Mouse (Mus musculus): ENCODE data around the gene Mdfic. TPM values are rescaled to one million over a fixed set of nuclear protein-coding genes. Genes with fewer than 3 reads are reported as not detected.

The Mdfic gene
- polyA plus RNA-seq, 1 experiment from 2014 or later = 4.0 TPM

GRCm38 (mm10) chr6:15750101-15750500 is 29.6 kb downstream of the Mdfic start:
- Histone ChIP-seq H3K9ac (ENCODE audit: low read length) (no peak overlapping the region), H3K27ac (replicated peaks) (no peak overlapping the region), H3K27me3 (ENCODE audit: control insufficient read depth, insufficient read depth, low read length) (no peaks in the 10 kb centered on the region), H3K4me2 (replicated peaks; ENCODE audit: low read depth) (no peak overlapping the region), H3K36me3 (ENCODE audit: control insufficient read depth, insufficient read depth, low read length) (no peaks in the 10 kb centered on the region), H3K4me1 (replicated peaks; ENCODE audit: control insufficient read depth, insufficient read depth) (no peaks in the 10 kb centered on the region), H3K4me3 (ENCODE audit: low read depth, low read length) (no peak overlapping the region), H3K9me3 (ENCODE audit: control insufficient read depth, low read length) (no peaks in the 10 kb centered on the region)
- no peak for ATAC-seq (ENCODE audit: low FRiP score, low TSS enrichment)
- TF ChIP-seq EP300 (optimal IDR thresholded peaks at IDR 0.05) = no peak
- TF ChIP-seq CTCF (IDR thresholded peaks at IDR 0.05; ENCODE audit: low read depth) = no peak
- WGBS = 88% methylated on average over 5 of the region's 5 CpGs
- DNase-seq (ENCODE audit: low spot score) = no peak

GRCm38 (mm10) chr6:15751375-15751774 is 30.9 kb downstream of the Mdfic start:
- no peak overlapping the region for H3K27ac ChIP-seq (replicated peaks)
- H3K9me3 ChIP-seq (ENCODE audit: control insufficient read depth, low read length) = no peaks in the 10 kb centered on the region
- no peak overlapping the region for H3K9ac ChIP-seq (ENCODE audit: low read length)
- DNase-seq (ENCODE audit: low spot score) (no peak), ATAC-seq (ENCODE audit: low FRiP score, low TSS enrichment) (no peak)
- H3K4me3 ChIP-seq (ENCODE audit: low read depth, low read length) = no peak overlapping the region
- H3K36me3 ChIP-seq (ENCODE audit: control insufficient read depth, insufficient read depth, low read length) = no peaks in the 10 kb centered on the region
- TF ChIP-seq CTCF (IDR thresholded peaks at IDR 0.05; ENCODE audit: low read depth) = no peak
- TF ChIP-seq EP300 (optimal IDR thresholded peaks at IDR 0.05) = no peak
- no peak overlapping the region for H3K4me2 ChIP-seq (replicated peaks; ENCODE audit: low read depth)
- no peaks in the 10 kb centered on the region for H3K27me3 ChIP-seq (ENCODE audit: control insufficient read depth, insufficient read depth, low read length)
- no peaks in the 10 kb centered on the region for H3K4me1 ChIP-seq (replicated peaks; ENCODE audit: control insufficient read depth, insufficient read depth)
- 89% methylated on average over 2 of the region's 2 CpGs for WGBS

GRCm38 (mm10) chr6:15752160-15752559 is 31.7 kb downstream of the Mdfic start:
- no peaks in the 10 kb centered on the region for H3K9me3 ChIP-seq (ENCODE audit: control insufficient read depth, low read length)
- no peak overlapping the region for H3K4me3 ChIP-seq (ENCODE audit: low read depth, low read length)
- no peak overlapping the region for H3K9ac ChIP-seq (ENCODE audit: low read length)
- no peaks in the 10 kb centered on the region for H3K4me1 ChIP-seq (replicated peaks; ENCODE audit: control insufficient read depth, insufficient read depth)
- DNase-seq (ENCODE audit: low spot score) (no peak), ATAC-seq (ENCODE audit: low FRiP score, low TSS enrichment) (no peak)
- H3K36me3 ChIP-seq (ENCODE audit: control insufficient read depth, insufficient read depth, low read length) = no peaks in the 10 kb centered on the region
- WGBS = 86% methylated on average over 5 of the region's 5 CpGs
- H3K27me3 ChIP-seq (ENCODE audit: control insufficient read depth, insufficient read depth, low read length) = no peaks in the 10 kb centered on the region
- TF ChIP-seq CTCF (IDR thresholded peaks at IDR 0.05; ENCODE audit: low read depth) (no peak), EP300 (optimal IDR thresholded peaks at IDR 0.05) (no peak)
- no peak overlapping the region for H3K27ac ChIP-seq (replicated peaks)
- no peak overlapping the region for H3K4me2 ChIP-seq (replicated peaks; ENCODE audit: low read depth)

- H3K27ac ChIP-seq (replicated peaks) = no peak overlapping the region
- H3K4me1 ChIP-seq (replicated peaks; ENCODE audit: control insufficient read depth, insufficient read depth) = no peaks in the 10 kb centered on the region
- no peak overlapping the region for H3K9ac ChIP-seq (ENCODE audit: low read length)
- DNase-seq (ENCODE audit: low spot score) = no peak
- no peak for ATAC-seq (ENCODE audit: low FRiP score, low TSS enrichment)
- H3K9me3 ChIP-seq (ENCODE audit: control insufficient read depth, low read length) = no peaks in the 10 kb centered on the region
- no peak overlapping the region for H3K4me3 ChIP-seq (ENCODE audit: low read depth, low read length)
- H3K27me3 ChIP-seq (ENCODE audit: control insufficient read depth, insufficient read depth, low read length) = no peaks in the 10 kb centered on the region
- TF ChIP-seq CTCF (IDR thresholded peaks at IDR 0.05; ENCODE audit: low read depth) = no peak
- TF ChIP-seq EP300 (optimal IDR thresholded peaks at IDR 0.05) = no peak
- H3K4me2 ChIP-seq (replicated peaks; ENCODE audit: low read depth) = no peak overlapping the region
- H3K36me3 ChIP-seq (ENCODE audit: control insufficient read depth, insufficient read depth, low read length) = no peaks in the 10 kb centered on the region
These were observed 32.7 kb downstream of the Mdfic start for GRCm38 (mm10) chr6:15753208-15753607.

- TF ChIP-seq CTCF (IDR thresholded peaks at IDR 0.05; ENCODE audit: low read depth) (no peak), EP300 (optimal IDR thresholded peaks at IDR 0.05) (no peak)
- Histone ChIP-seq H3K4me3 (ENCODE audit: low read depth, low read length) (no peak overlapping the region), H3K9ac (ENCODE audit: low read length) (no peak overlapping the region), H3K27ac (replicated peaks) (no peak overlapping the region), H3K4me1 (replicated peaks; ENCODE audit: control insufficient read depth, insufficient read depth) (no peaks in the 10 kb centered on the region), H3K9me3 (ENCODE audit: control insufficient read depth, low read length) (no peaks in the 10 kb centered on the region), H3K4me2 (replicated peaks; ENCODE audit: low read depth) (no peak overlapping the region), H3K27me3 (ENCODE audit: control insufficient read depth, insufficient read depth, low read length) (no peaks in the 10 kb centered on the region), H3K36me3 (ENCODE audit: control insufficient read depth, insufficient read depth, low read length) (no peaks in the 10 kb centered on the region)
- 35% methylated on average over 3 of the region's 3 CpGs for WGBS
- no peak for DNase-seq (ENCODE audit: low spot score)
- ATAC-seq (ENCODE audit: low FRiP score, low TSS enrichment) = no peak
These were observed 37.9 kb downstream of the Mdfic start for GRCm38 (mm10) chr6:15758394-15758793.

- Histone ChIP-seq H3K9me3 (ENCODE audit: control insufficient read depth, low read length) (no peaks in the 10 kb centered on the region), H3K27me3 (ENCODE audit: control insufficient read depth, insufficient read depth, low read length) (no peaks in the 10 kb centered on the region), H3K4me2 (replicated peaks; ENCODE audit: low read depth) (no peak overlapping the region), H3K9ac (ENCODE audit: low read length) (no peak overlapping the region), H3K27ac (replicated peaks) (no peak overlapping the region), H3K4me1 (replicated peaks; ENCODE audit: control insufficient read depth, insufficient read depth) (no peaks in the 10 kb centered on the region; the same call in 1 of the 2 replicates), H3K36me3 (ENCODE audit: control insufficient read depth, insufficient read depth, low read length) (no peaks in the 10 kb centered on the region), H3K4me3 (ENCODE audit: low read depth, low read length) (no peak overlapping the region)
- peak; percentile 19 for DNase-seq (ENCODE audit: low spot score)
- no peak for ATAC-seq (ENCODE audit: low FRiP score, low TSS enrichment)
- TF ChIP-seq CTCF (IDR thresholded peaks at IDR 0.05; ENCODE audit: low read depth) = no peak
- TF ChIP-seq EP300 (optimal IDR thresholded peaks at IDR 0.05) = no peak
- 67% methylated on average over 6 of the region's 6 CpGs for WGBS
These were observed 40.3 kb downstream of the Mdfic start for GRCm38 (mm10) chr6:15760750-15761149.

Data from stomach, postnatal 0 days (tissue).